Comparison of ENCODE assay signal across 9 mouse cellular contexts in the genomic region with DNA sequence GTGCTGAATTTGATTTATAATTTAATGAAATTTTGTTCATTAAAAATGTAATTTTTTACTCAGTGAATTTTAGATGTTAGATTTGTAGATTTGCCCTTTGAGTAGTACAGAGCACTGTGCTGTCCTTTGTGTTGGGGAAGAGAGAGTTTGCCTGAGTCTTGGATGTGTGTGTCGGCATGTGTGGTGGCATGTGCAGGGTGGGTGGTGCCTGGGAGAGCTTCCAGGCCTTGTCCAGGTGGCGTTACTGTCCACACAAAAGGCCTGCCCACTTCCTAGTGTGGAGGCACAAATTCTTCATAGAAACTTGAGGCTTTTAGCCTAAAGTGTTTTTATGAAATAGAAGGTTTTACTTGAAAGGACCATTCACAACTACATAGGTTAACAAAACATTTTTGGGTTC. TPM values are rescaled to one million over a fixed set of nuclear protein-coding genes. Genes with fewer than 3 reads are reported as not detected.
DNase-seq lines count a peak whose midpoint lies in the region; ATAC-seq and TF ChIP-seq lines count a peak whose summit lies in the region.
"Had no signal": no experiment of that assay in that cellular context is flagged by ENCODE, and none has a peak within 500 bp of the region (broad histone marks: within the 10 kb centered on the region; RNA-seq: fewer than 3 reads in every experiment).

No protein-coding gene starts in this region.

- H3K4me1 ChIP-seq in heart, embryonic 11.5 days (ENCODE audit: control insufficient read depth, insufficient read depth, low read length): peaks cover 85% of the 10 kb centered on the region
- H3K4me1 ChIP-seq in testis, adult 2 months (ENCODE audit: control insufficient read depth, insufficient read depth, low read length): peaks cover 3% of the 10 kb centered on the region

- ATAC-seq in heart, embryonic 11.5 days (replicated peaks; ENCODE audit: insufficient number of reproducible peaks, low FRiP score, low TSS enrichment): no peak

- no peak for TF ChIP-seq POLR2A in testis, adult 2 months (IDR thresholded peaks at IDR 0.05; ENCODE audit: control insufficient read depth, low read depth, low read length)

- no peaks in the 10 kb centered on the region for H3K27me3 ChIP-seq in heart, embryonic 11.5 days (ENCODE audit: control insufficient read depth, insufficient read depth, low read length)
- no peaks in the 10 kb centered on the region for H3K27me3 ChIP-seq in testis, adult 2 months (ENCODE audit: control insufficient read depth, insufficient read depth, low read length)
- H3K27me3 ChIP-seq: forebrain, embryonic 12.5 days had no signal

- no peak overlapping the region for H3K27ac ChIP-seq in heart, embryonic 11.5 days (ENCODE audit: low read depth, low read length)
- H3K27ac ChIP-seq in layer of hippocampus, adult 2 months: peak overlapping the region; percentile 95
- H3K27ac ChIP-seq in testis, adult 2 months (ENCODE audit: control insufficient read depth, insufficient read depth, low read depth, low read length): no peak overlapping the region

- whole genome bisulfite sequencing in heart, embryonic 11.5 days (ENCODE audit: insufficient replicate concordance): 55% methylated on average over 2 of the region's 2 CpGs

- no peaks in the 10 kb centered on the region for H3K9me3 ChIP-seq in heart, embryonic 11.5 days (replicated peaks; ENCODE audit: control insufficient read depth, low read length)
- H3K9me3 ChIP-seq: forebrain, embryonic 12.5 days had no signal

- intact Hi-C loops in heart, postnatal 36 days (cut with DNase I): loop anchor here (1.0 to 5.0 kb wide), 4 partner anchors 34 to 175 kb away; no protein-coding TSS in a partner anchor

- no peaks in the 10 kb centered on the region for H3K36me3 ChIP-seq in heart, embryonic 11.5 days (ENCODE audit: control insufficient read depth, insufficient read depth, low read length)
- no peaks in the 10 kb centered on the region for H3K36me3 ChIP-seq in testis, adult 2 months (ENCODE audit: control insufficient read depth, insufficient read depth, low read length)
- H3K36me3 ChIP-seq: forebrain, embryonic 12.5 days had no signal

- H3K9ac ChIP-seq in heart, embryonic 11.5 days (ENCODE audit: low read depth, low read length): no peak overlapping the region

- TF ChIP-seq CTCF in layer of hippocampus, adult 2 months (conservative IDR thresholded peaks at IDR 0.05): no peak
- TF ChIP-seq CTCF in testis, adult 2 months (IDR thresholded peaks at IDR 0.05; ENCODE audit: control insufficient read depth, insufficient read depth, insufficient replicate concordance, low read depth, low read length): no peak

- no peak for DNase-seq in heart, postnatal 36 days
- no peak for DNase-seq in layer of hippocampus, adult 2 months (ENCODE audit: low spot score in 2 of 2)
- DNase-seq in layer of hippocampus, postnatal 36 days: no peak
- no peak for DNase-seq in testis, postnatal 10 days (ENCODE audit: low spot score)
- DNase-seq in embryo, embryonic 9.5 days (ENCODE audit: extremely low spot score): no peak
- no peak for DNase-seq in spleen, postnatal 14 days (ENCODE audit: low spot score in 2 of 2)

- no peak overlapping the region for H3K4me3 ChIP-seq in heart, embryonic 11.5 days (ENCODE audit: low read depth, low read length)
- H3K4me3 ChIP-seq in layer of hippocampus, adult 2 months: no peak overlapping the region
- H3K4me3 ChIP-seq in testis, adult 2 months (ENCODE audit: control insufficient read depth, low read depth, low read length): peak overlapping the region; percentile 64

- peak overlapping the region; percentile 71 for H3K4me2 ChIP-seq in heart, embryonic 11.5 days

RNA-seq across cellular contexts. Expression of gene Map4k4, which starts 36.2 kb away (rescaled TPM):
- 19.4 and 23.7 TPM in 2 replicates for polyA plus RNA-seq in heart, embryonic 11.5 days (2014; fragmentation: Nextera tagmentation; extraction: Ambion mirVana)
- total RNA-seq in heart, postnatal 36 days (2021): 100 to 1,000 TPM; 158 to 163 TPM
- total RNA-seq in layer of hippocampus, adult 2 months (2021): 100 to 1,000 TPM; 134 to 145 TPM
- total RNA-seq in layer of hippocampus, postnatal 36 days (2021): 100 to 1,000 TPM; 146 to 166 TPM
- 18.5 and 25.6 TPM in 2 replicates for polyA plus RNA-seq in testis, adult 2 months (2012; rRNA removed)
